13 mouse cellular contexts compared by ENCODE assay signal in genomic region chr11:110145421-110145820, GRCm38 (mm10). TPM values are rescaled to one million over a fixed set of nuclear protein-coding genes. Genes with fewer than 3 reads are reported as not detected.
DNase-seq lines count a peak whose midpoint lies in the region; ATAC-seq and TF ChIP-seq lines count a peak whose summit lies in the region.
"Had no signal": no experiment of that assay in that cellular context is flagged by ENCODE, and none has a peak within 500 bp of the region (broad histone marks: within the 10 kb centered on the region; RNA-seq: fewer than 3 reads in every experiment).

No protein-coding gene starts in this region.

- WGBS in kidney, embryonic 16.5 days = 80% methylated on average over 11 of the region's 11 CpGs
- 56% methylated on average over 11 of the region's 11 CpGs for WGBS in liver, embryonic 15.5 days (ENCODE audit: insufficient replicate concordance)
- WGBS in liver, embryonic 12.5 days (ENCODE audit: insufficient replicate concordance) = 72% methylated on average over 11 of the region's 11 CpGs
- 73% methylated on average over 11 of the region's 11 CpGs for whole genome bisulfite sequencing in intestine, postnatal 0 days

- no peaks in the 10 kb centered on the region for H3K27me3 ChIP-seq in kidney, embryonic 16.5 days (ENCODE audit: insufficient read depth, low read length)
- no peaks in the 10 kb centered on the region for H3K27me3 ChIP-seq in liver, embryonic 15.5 days
- no peaks in the 10 kb centered on the region for H3K27me3 ChIP-seq in liver, embryonic 12.5 days (replicated peaks)
- no peaks in the 10 kb centered on the region for H3K27me3 ChIP-seq in intestine, postnatal 0 days (replicated peaks; ENCODE audit: control insufficient read depth, insufficient read depth, low read length)
- H3K27me3 ChIP-seq: forebrain, embryonic 12.5 days; hindbrain, embryonic 15.5 days; midbrain, embryonic 12.5 days had no signal

- no peak overlapping the region for H3K27ac ChIP-seq in kidney, embryonic 16.5 days (ENCODE audit: low read length)
- 0 out of 2 replicates have a peak overlapping the region, but pooled peaks have one; percentile 33 for H3K27ac ChIP-seq in liver, embryonic 15.5 days (replicated peaks)
- no peak overlapping the region for H3K27ac ChIP-seq in liver, embryonic 12.5 days
- H3K27ac ChIP-seq in intestine, postnatal 0 days (ENCODE audit: low read depth, low read length) = no peak overlapping the region
- H3K27ac ChIP-seq: forebrain, embryonic 12.5 days; hindbrain, embryonic 15.5 days; midbrain, embryonic 12.5 days had no signal

- no peak overlapping the region for H3K4me3 ChIP-seq in kidney, embryonic 16.5 days (ENCODE audit: low read length)
- H3K4me3 ChIP-seq in liver, embryonic 15.5 days (replicated peaks) = no peak overlapping the region
- H3K4me3 ChIP-seq in liver, embryonic 12.5 days = no peak overlapping the region
- H3K4me3 ChIP-seq in intestine, postnatal 0 days (ENCODE audit: low read depth, low read length) = no peak overlapping the region
- H3K4me3 ChIP-seq: forebrain, embryonic 12.5 days; hindbrain, embryonic 15.5 days; midbrain, embryonic 12.5 days had no signal

- TF ChIP-seq CTCF in intestine, postnatal 0 days (IDR thresholded peaks at IDR 0.05; ENCODE audit: low read depth) = no peak

- H3K36me3 ChIP-seq in kidney, embryonic 16.5 days (ENCODE audit: insufficient read depth, low read length) = no peaks in the 10 kb centered on the region
- no peaks in the 10 kb centered on the region for H3K36me3 ChIP-seq in liver, embryonic 15.5 days (replicated peaks)
- H3K36me3 ChIP-seq in liver, embryonic 12.5 days = no peaks in the 10 kb centered on the region
- H3K36me3 ChIP-seq in intestine, postnatal 0 days (ENCODE audit: control insufficient read depth, insufficient read depth) = no peaks in the 10 kb centered on the region
- H3K36me3 ChIP-seq: forebrain, embryonic 12.5 days; hindbrain, embryonic 15.5 days; midbrain, embryonic 12.5 days had no signal

- no peak overlapping the region for H3K4me2 ChIP-seq in kidney, embryonic 16.5 days (replicated peaks; ENCODE audit: low read depth, low read length)
- no peak overlapping the region for H3K4me2 ChIP-seq in liver, embryonic 15.5 days
- H3K4me2 ChIP-seq in liver, embryonic 12.5 days = no peak overlapping the region
- H3K4me2 ChIP-seq in intestine, postnatal 0 days (replicated peaks; ENCODE audit: low read depth) = no peak overlapping the region
- H3K4me2 ChIP-seq: forebrain, embryonic 12.5 days; hindbrain, embryonic 15.5 days; midbrain, embryonic 12.5 days had no signal

- ATAC-seq in kidney, embryonic 16.5 days (ENCODE audit: low FRiP score, low TSS enrichment) = no peak
- ATAC-seq in liver, embryonic 15.5 days (ENCODE audit: insufficient read depth) = no peak; the same call in 1 of the 2 replicates
- ATAC-seq in liver, embryonic 12.5 days = no peak
- ATAC-seq in intestine, postnatal 0 days = no peak

- H3K9ac ChIP-seq in kidney, embryonic 16.5 days (replicated peaks; ENCODE audit: low read length) = no peak overlapping the region
- H3K9ac ChIP-seq in liver, embryonic 15.5 days = no peak overlapping the region
- H3K9ac ChIP-seq in liver, embryonic 12.5 days = no peak overlapping the region
- no peak overlapping the region for H3K9ac ChIP-seq in intestine, postnatal 0 days (ENCODE audit: low read depth, low read length)
- H3K9ac ChIP-seq: forebrain, embryonic 12.5 days; hindbrain, embryonic 15.5 days; midbrain, embryonic 12.5 days had no signal

- no peaks in the 10 kb centered on the region; the same call in 1 of the 2 replicates for H3K9me3 ChIP-seq in kidney, embryonic 16.5 days (ENCODE audit: low read length)
- no peaks in the 10 kb centered on the region for H3K9me3 ChIP-seq in liver, embryonic 15.5 days (replicated peaks)
- no peaks in the 10 kb centered on the region for H3K9me3 ChIP-seq in liver, embryonic 12.5 days (replicated peaks)
- no peaks in the 10 kb centered on the region for H3K9me3 ChIP-seq in intestine, postnatal 0 days (ENCODE audit: control insufficient read depth)
- H3K9me3 ChIP-seq: forebrain, embryonic 12.5 days; hindbrain, embryonic 15.5 days; midbrain, embryonic 12.5 days had no signal

- peak; percentile 35 for DNase-seq in kidney, adult 11 months
- peak; percentile 13 for DNase-seq in cerebellum, adult 9-11 months
- peak; percentile 49 to 51 for DNase-seq in kidney, postnatal 36 days
- DNase-seq: adrenal gland, postnatal 36 days; heart, postnatal 10 days; right cerebral cortex, postnatal 25 days had no signal

- H3K4me1 ChIP-seq in kidney, embryonic 16.5 days (ENCODE audit: insufficient read depth, low read length) = no peaks in the 10 kb centered on the region
- H3K4me1 ChIP-seq in liver, embryonic 15.5 days (replicated peaks) = no peaks in the 10 kb centered on the region
- no peaks in the 10 kb centered on the region for H3K4me1 ChIP-seq in liver, embryonic 12.5 days
- no peaks in the 10 kb centered on the region for H3K4me1 ChIP-seq in intestine, postnatal 0 days (replicated peaks; ENCODE audit: control insufficient read depth, insufficient read depth, low read length)
- H3K4me1 ChIP-seq: forebrain, embryonic 12.5 days; hindbrain, embryonic 15.5 days; midbrain, embryonic 12.5 days had no signal

RNA-seq across cellular contexts. Expression of gene Abca9, which starts 22.6 kb away (rescaled TPM):
- 1.0 and 1.1 TPM in 2 replicates for polyA plus RNA-seq in kidney, embryonic 16.5 days (2015; fragmentation: Nextera tagmentation; extraction: Ambion mirVana)
- polyA plus RNA-seq in liver, embryonic 15.5 days (2015; fragmentation: Nextera tagmentation; extraction: Ambion mirVana) = 1.1 and 1.2 TPM in 2 replicates
- 0.52 and 0.73 TPM in 2 replicates for polyA plus RNA-seq in liver, embryonic 12.5 days (2016; fragmentation: Nextera tagmentation; extraction: Ambion mirVana)
- 0.57 and 0.77 TPM in 2 replicates for polyA plus RNA-seq in intestine, postnatal 0 days (2015; fragmentation: Nextera tagmentation; extraction: Ambion mirVana)

RNA-seq across cellular contexts. Expression of gene Abca8a, which starts 49.6 kb away (rescaled TPM):
- 0.26 and 0.62 TPM in 2 replicates for polyA plus RNA-seq in kidney, embryonic 16.5 days (2015; fragmentation: Nextera tagmentation; extraction: Ambion mirVana)
- 1.6 and 3.8 TPM in 2 replicates for polyA plus RNA-seq in liver, embryonic 15.5 days (2015; fragmentation: Nextera tagmentation; extraction: Ambion mirVana)
- 0.54 and 0.71 TPM in 2 replicates for polyA plus RNA-seq in liver, embryonic 12.5 days (2016; fragmentation: Nextera tagmentation; extraction: Ambion mirVana)
- polyA plus RNA-seq in intestine, postnatal 0 days (2015; fragmentation: Nextera tagmentation; extraction: Ambion mirVana) = 1.2 and 1.5 TPM in 2 replicates
- polyA plus RNA-seq: forebrain, embryonic 12.5 days; midbrain, embryonic 12.5 days had no signal
